Mouse (Mus musculus): ENCODE measurements around the gene Plce1. TPM values are rescaled to one million over a fixed set of nuclear protein-coding genes. Genes with fewer than 3 reads are reported as not detected.

The Plce1 gene
- polyA plus RNA-seq, 1 experiment from 2014 or later: 3.0 TPM

DNA sequence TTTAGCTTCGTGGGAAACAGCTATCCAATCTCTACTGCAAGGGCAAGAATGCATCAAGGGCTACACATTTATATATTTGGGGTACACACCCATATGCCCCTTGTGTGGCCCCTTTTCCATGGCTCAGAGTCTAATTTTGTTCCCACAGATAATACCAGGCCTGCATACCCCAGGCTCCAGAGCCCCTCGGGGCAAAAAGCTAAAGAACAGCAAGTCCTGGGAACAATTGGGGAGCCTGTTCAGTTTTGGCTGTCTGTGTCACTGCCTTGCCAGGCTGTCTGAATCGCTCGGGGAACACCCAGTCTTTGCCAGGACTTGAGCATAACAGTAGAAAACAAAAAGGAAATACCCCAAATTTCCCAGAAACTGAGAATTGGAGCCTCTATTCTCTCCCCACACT, 20.2 kb upstream of the Plce1 start:
- peak overlapping the region; percentile 31 for H3K27ac ChIP-seq (ENCODE audit: low read depth, low read length)
- no peak; the same call in 1 of the 2 replicates for ATAC-seq
- WGBS: 69% methylated on average over 4 of the region's 4 CpGs
- H3K4me3 ChIP-seq (ENCODE audit: low read length): no peak overlapping the region
- no peaks in the 10 kb centered on the region; the same call in 1 of the 2 replicates for H3K9me3 ChIP-seq (ENCODE audit: control insufficient read depth, low read length)
- H3K27me3 ChIP-seq (replicated peaks; ENCODE audit: control insufficient read depth, insufficient read depth, low read length): no peaks in the 10 kb centered on the region
- H3K4me2 ChIP-seq (ENCODE audit: low read length): no peak overlapping the region
- H3K9ac ChIP-seq (ENCODE audit: low read depth, low read length): no peak overlapping the region
- H3K4me1 ChIP-seq (ENCODE audit: control insufficient read depth, insufficient read depth, low read depth, low read length): no peaks in the 10 kb centered on the region
- no peaks in the 10 kb centered on the region for H3K36me3 ChIP-seq (ENCODE audit: control insufficient read depth, insufficient read depth, low read length)

DNA sequence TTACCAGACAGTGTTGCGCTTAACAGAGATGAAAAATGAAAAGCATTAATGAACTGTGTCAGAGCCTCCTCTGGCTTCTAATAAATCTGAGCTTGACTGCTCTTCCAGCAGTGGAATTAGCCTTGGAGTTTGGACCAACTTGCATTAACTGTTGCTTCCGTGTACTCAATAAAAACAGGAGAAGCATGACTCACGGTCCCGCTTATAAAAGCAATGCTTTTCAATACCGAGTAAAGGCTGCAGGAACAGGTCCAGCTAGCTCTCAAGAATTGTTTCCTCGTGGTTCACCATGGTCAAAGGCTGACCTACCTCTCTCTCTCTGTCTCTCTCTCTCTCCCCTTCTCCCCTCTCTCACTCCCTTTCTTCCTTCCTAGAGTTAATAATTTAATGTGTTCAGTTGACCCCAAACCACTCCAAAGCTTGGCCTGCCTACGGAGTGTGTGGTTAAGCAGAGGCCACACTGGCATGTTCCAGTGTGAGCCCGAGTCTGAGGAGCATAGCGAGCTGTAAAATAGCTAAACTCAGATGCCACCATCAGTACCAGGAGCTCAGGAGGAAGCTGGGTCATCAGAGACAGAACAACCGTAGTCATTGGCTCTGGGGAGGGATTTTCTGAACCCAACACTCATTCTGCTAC, 10.5 kb upstream of the Plce1 start:
- ATAC-seq: no peak
- 83% methylated on average over 10 of the region's 10 CpGs for WGBS
- Histone ChIP-seq H3K9me3 (ENCODE audit: control insufficient read depth, low read length) (no peaks in the 10 kb centered on the region), H3K4me2 (ENCODE audit: low read length) (no peak overlapping the region), H3K27me3 (replicated peaks; ENCODE audit: control insufficient read depth, insufficient read depth, low read length) (no peaks in the 10 kb centered on the region), H3K9ac (ENCODE audit: low read depth, low read length) (no peak overlapping the region), H3K4me1 (ENCODE audit: control insufficient read depth, insufficient read depth, low read depth, low read length) (no peaks in the 10 kb centered on the region), H3K4me3 (ENCODE audit: low read length) (no peak overlapping the region), H3K36me3 (ENCODE audit: control insufficient read depth, insufficient read depth, low read length) (no peaks in the 10 kb centered on the region), H3K27ac (ENCODE audit: low read depth, low read length) (no peak overlapping the region)

- Histone ChIP-seq H3K4me1 (ENCODE audit: control insufficient read depth, insufficient read depth, low read depth, low read length) (peaks cover 3% of the 10 kb centered on the region), H3K27me3 (replicated peaks; ENCODE audit: control insufficient read depth, insufficient read depth, low read length) (no peaks in the 10 kb centered on the region; the same call in 1 of the 2 replicates)
Measured at GRCm38 (mm10) chr19:38475394-38475793, 5.5 kb upstream of the Plce1 start.

GRCm38 (mm10) chr19:38478286-38478685, 2.6 kb upstream of the Plce1 start:
- H3K4me2 ChIP-seq (ENCODE audit: low read length): no peak overlapping the region

More at GRCm38 (mm10) chr19:38475394-38475793, 5.5 kb upstream of the Plce1 start:
- H3K9ac ChIP-seq (ENCODE audit: low read depth, low read length): no peak overlapping the region
- 69% methylated on average over 7 of the region's 7 CpGs for WGBS
- H3K36me3 ChIP-seq (ENCODE audit: control insufficient read depth, insufficient read depth, low read length): no peaks in the 10 kb centered on the region
- H3K9me3 ChIP-seq (ENCODE audit: control insufficient read depth, low read length): no peaks in the 10 kb centered on the region
- H3K4me3 ChIP-seq (ENCODE audit: low read length): no peak overlapping the region
- no peak for ATAC-seq
- H3K27ac ChIP-seq (ENCODE audit: low read depth, low read length): no peak overlapping the region
- no peak overlapping the region for H3K4me2 ChIP-seq (ENCODE audit: low read length)

GRCm38 (mm10) chr19:38478948-38479347, 2.0 kb upstream of the Plce1 start:
- peak; percentile 74 for ATAC-seq
- H3K4me2 ChIP-seq (ENCODE audit: low read length): peak overlapping the region; percentile 32
- peaks cover 22% of the 10 kb centered on the region for H3K4me1 ChIP-seq (ENCODE audit: control insufficient read depth, insufficient read depth, low read depth, low read length)
- H3K27ac ChIP-seq (ENCODE audit: low read depth, low read length): peak overlapping the region; percentile 61
- peaks cover 2% of the 10 kb centered on the region for H3K27me3 ChIP-seq (replicated peaks; ENCODE audit: control insufficient read depth, insufficient read depth, low read length)
- 14% methylated on average over 7 of the region's 7 CpGs for WGBS
- H3K4me3 ChIP-seq (ENCODE audit: low read length): no peak overlapping the region
- no peaks in the 10 kb centered on the region for H3K36me3 ChIP-seq (ENCODE audit: control insufficient read depth, insufficient read depth, low read length)
- no peaks in the 10 kb centered on the region for H3K9me3 ChIP-seq (ENCODE audit: control insufficient read depth, low read length)
- H3K9ac ChIP-seq (ENCODE audit: low read depth, low read length): no peak overlapping the region; the same call in 1 of the 2 replicates

More at GRCm38 (mm10) chr19:38478286-38478685, 2.6 kb upstream of the Plce1 start:
- Histone ChIP-seq H3K9me3 (ENCODE audit: control insufficient read depth, low read length) (no peaks in the 10 kb centered on the region), H3K9ac (ENCODE audit: low read depth, low read length) (no peak overlapping the region), H3K27me3 (replicated peaks; ENCODE audit: control insufficient read depth, insufficient read depth, low read length) (no peaks in the 10 kb centered on the region; the same call in none of the 2 replicates), H3K27ac (ENCODE audit: low read depth, low read length) (no peak overlapping the region), H3K36me3 (ENCODE audit: control insufficient read depth, insufficient read depth, low read length) (no peaks in the 10 kb centered on the region), H3K4me1 (ENCODE audit: control insufficient read depth, insufficient read depth, low read depth, low read length) (peaks cover 22% of the 10 kb centered on the region), H3K4me3 (ENCODE audit: low read length) (no peak overlapping the region)
- ATAC-seq: no peak
- 20% methylated on average over 5 of the region's 5 CpGs for WGBS

DNA sequence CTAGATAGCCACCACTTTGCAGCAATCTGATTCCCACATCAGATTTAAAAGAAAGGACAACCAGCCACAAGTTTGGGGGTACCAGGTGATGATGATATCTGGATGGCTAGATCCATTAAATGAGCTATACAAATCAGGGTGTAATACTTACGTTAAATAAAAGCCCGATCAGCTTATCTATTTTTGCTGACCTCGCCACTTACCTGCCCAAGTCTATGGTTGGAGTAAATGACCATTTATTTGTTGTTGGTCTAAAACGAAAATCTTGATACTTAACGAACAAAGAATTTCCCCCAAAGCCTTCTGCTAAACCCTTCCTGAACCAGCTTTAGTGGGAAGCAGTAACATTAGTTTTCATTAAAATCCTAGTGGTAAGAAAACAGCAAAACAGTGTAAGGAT, 1.4 kb upstream of the Plce1 start:
- no peaks in the 10 kb centered on the region for H3K9me3 ChIP-seq (ENCODE audit: control insufficient read depth, low read length)
- H3K27me3 ChIP-seq (replicated peaks; ENCODE audit: control insufficient read depth, insufficient read depth, low read length): peaks cover 3% of the 10 kb centered on the region
- peak overlapping the region; percentile 32; the same call in 1 of the 2 replicates for H3K4me2 ChIP-seq (ENCODE audit: low read length)

DNA sequence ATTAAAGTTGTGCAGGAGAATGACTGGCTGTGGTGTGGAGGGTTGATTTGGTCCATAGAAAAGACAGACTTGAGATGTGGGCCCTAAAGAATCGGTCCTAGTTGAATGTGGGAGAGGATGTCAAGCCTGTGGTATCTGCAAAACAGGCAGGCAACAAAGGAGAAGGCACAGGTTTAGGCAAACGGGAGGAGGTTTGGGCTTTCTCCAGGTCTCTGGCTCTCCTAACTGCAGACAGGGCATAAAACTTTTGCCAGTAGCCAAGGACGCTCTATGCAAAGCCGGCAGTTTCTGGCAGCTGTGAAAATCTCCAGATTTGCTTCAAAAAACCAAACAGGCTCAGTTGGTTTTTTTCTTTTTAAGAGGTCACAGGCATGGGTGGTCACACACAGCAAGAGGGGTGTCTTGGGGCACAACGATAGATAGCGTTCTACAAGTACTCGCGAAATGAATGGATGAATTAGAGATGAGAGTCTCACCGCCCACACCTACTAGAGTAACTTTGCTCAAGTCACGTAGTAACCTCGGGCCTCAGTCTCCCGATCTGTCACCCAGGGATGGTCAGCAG, 671 bp upstream of the Plce1 start:
- H3K4me3 ChIP-seq (ENCODE audit: low read length): peak overlapping the region; percentile 66
- WGBS: 8% methylated on average over 12 of the region's 12 CpGs
- H3K9ac ChIP-seq (ENCODE audit: low read depth, low read length): peak overlapping the region; percentile 68
- ATAC-seq: no peak
- no peak overlapping the region for H3K27ac ChIP-seq (ENCODE audit: low read depth, low read length)
- H3K27me3 ChIP-seq (replicated peaks; ENCODE audit: control insufficient read depth, insufficient read depth, low read length): peaks cover 3% of the 10 kb centered on the region
- H3K4me1 ChIP-seq (ENCODE audit: control insufficient read depth, insufficient read depth, low read depth, low read length): peaks cover 22% of the 10 kb centered on the region
- H3K9me3 ChIP-seq (ENCODE audit: control insufficient read depth, low read length): no peaks in the 10 kb centered on the region
- H3K4me2 ChIP-seq (ENCODE audit: low read length): peak overlapping the region; percentile 100
- no peaks in the 10 kb centered on the region for H3K36me3 ChIP-seq (ENCODE audit: control insufficient read depth, insufficient read depth, low read length)

More for the DNA sequence above, 1.4 kb upstream of the Plce1 start:
- Histone ChIP-seq H3K36me3 (ENCODE audit: control insufficient read depth, insufficient read depth, low read length) (no peaks in the 10 kb centered on the region), H3K4me3 (ENCODE audit: low read length) (no peak overlapping the region), H3K27ac (ENCODE audit: low read depth, low read length) (peak overlapping the region; percentile 61), H3K4me1 (ENCODE audit: control insufficient read depth, insufficient read depth, low read depth, low read length) (peaks cover 22% of the 10 kb centered on the region), H3K9ac (ENCODE audit: low read depth, low read length) (no peak overlapping the region)
- WGBS: 87% methylated on average over 5 of the region's 5 CpGs
- ATAC-seq: no peak

DNA sequence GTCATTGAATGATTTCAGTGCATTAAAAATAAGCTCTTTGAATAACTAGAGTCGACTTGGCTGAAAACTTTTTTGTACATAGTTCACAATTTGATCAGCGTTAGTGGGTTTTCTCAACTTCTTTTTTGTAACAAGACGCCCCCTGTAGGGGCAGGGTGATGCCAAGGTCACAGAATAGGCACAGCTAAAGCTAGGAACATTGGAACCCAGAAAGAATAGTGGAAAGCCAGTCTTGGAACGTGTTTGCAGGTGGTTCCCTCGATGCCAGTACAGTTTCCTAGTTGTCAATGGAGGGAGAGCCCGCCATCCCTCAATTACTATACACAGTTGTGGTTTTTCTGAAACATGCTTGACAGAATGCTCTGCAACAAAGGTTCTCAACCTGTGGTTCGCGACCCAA, 997 bp downstream of the Plce1 start:
- H3K9me3 ChIP-seq (ENCODE audit: control insufficient read depth, low read length): no peaks in the 10 kb centered on the region
- H3K27ac ChIP-seq (ENCODE audit: low read depth, low read length): no peak overlapping the region
- no peak overlapping the region for H3K9ac ChIP-seq (ENCODE audit: low read depth, low read length)
- H3K4me3 ChIP-seq (ENCODE audit: low read length): peak overlapping the region; percentile 66
- 10% methylated on average over 8 of the region's 8 CpGs for WGBS
- peaks cover 3% of the 10 kb centered on the region for H3K27me3 ChIP-seq (replicated peaks; ENCODE audit: control insufficient read depth, insufficient read depth, low read length)
- ATAC-seq: no peak
- H3K4me1 ChIP-seq (ENCODE audit: control insufficient read depth, insufficient read depth, low read depth, low read length): peaks cover 22% of the 10 kb centered on the region
- no peaks in the 10 kb centered on the region for H3K36me3 ChIP-seq (ENCODE audit: control insufficient read depth, insufficient read depth, low read length)
- peak overlapping the region; percentile 100 for H3K4me2 ChIP-seq (ENCODE audit: low read length)

- ATAC-seq: no peak
- Histone ChIP-seq H3K27me3 (replicated peaks; ENCODE audit: control insufficient read depth, insufficient read depth, low read length) (peaks cover 3% of the 10 kb centered on the region), H3K9me3 (ENCODE audit: control insufficient read depth, low read length) (no peaks in the 10 kb centered on the region), H3K36me3 (ENCODE audit: control insufficient read depth, insufficient read depth, low read length) (no peaks in the 10 kb centered on the region), H3K4me3 (ENCODE audit: low read length) (peak overlapping the region; percentile 66), H3K27ac (ENCODE audit: low read depth, low read length) (no peak overlapping the region), H3K9ac (ENCODE audit: low read depth, low read length) (peak overlapping the region; percentile 22), H3K4me2 (ENCODE audit: low read length) (peak overlapping the region; percentile 100), H3K4me1 (ENCODE audit: control insufficient read depth, insufficient read depth, low read depth, low read length) (peaks cover 22% of the 10 kb centered on the region)
- WGBS: 18% methylated on average over 19 of the region's 19 CpGs
Measured at GRCm38 (mm10) chr19:38482406-38483181, 1.7 kb downstream of the Plce1 start.
